Mouse (Mus musculus): ENCODE results near the gene Nxf3.
"Not testable (repeated sequence)": the region's sequence is repeated elsewhere in the genome, so short reads cannot be mapped to it uniquely, and the experiment has no call there.

The Nxf3 gene

GRCm38 (mm10) chrX:136085155-136085554 lies at the start of gene Nxf3:
Gene Nxf3, minus strand, starts transcription at chrX:136085255.
- DNase-seq (ENCODE audit: low read depth in 2 of 2, low spot score in 2 of 2) = no peak

DNA sequence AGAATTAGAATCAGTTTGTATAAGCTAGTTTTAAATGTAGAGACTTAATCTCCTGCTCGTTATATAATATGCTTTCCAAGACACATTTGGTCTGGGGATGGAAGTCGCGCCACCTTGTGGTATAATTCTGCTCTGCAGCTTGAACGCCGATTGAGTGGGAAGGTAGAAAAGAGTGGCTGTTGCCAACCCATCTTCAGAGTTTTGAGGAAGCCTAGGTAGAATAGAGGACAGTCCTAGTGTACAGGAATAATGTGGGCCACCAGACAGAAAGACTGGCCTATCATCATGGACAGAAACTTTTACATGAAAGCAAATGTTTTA lies 42.6 kb upstream of the Nxf3 start:
- DNase-seq (ENCODE audit: low read depth in 2 of 2, low spot score in 2 of 2) = no peak

- no peak for DNase-seq (ENCODE audit: low read depth in 2 of 2, low spot score in 2 of 2)
Measured at GRCm38 (mm10) chrX:136127038-136127743, 42.1 kb upstream of the Nxf3 start.

DNA sequence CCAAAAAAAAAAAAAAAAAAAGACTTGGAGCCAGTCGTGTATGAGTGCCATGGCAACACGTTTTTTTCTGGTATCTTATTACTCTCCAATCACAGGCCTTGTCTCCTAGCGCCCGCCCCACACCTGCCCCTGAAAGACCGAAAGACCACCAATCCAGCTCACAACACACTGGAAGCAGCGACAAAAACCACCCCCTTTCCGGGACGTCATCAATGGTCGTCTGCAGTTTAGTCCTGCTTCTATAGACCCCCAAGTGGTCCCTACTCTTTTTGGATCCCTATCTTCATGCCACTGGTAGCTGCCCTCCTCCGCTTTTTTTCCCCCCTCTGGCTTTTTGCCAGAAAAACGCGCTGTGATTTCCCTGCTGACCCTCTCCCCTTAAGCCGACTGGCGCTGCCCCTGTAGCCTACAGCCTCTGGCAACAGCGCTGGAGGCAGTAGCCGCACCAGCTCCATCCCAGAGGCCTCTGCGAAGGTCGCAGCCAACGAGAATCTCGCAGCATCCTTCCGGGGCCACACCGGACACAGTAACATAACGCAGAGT lies 30.4 kb upstream of the Nxf3 start:
- no peak for DNase-seq (ENCODE audit: low read depth in 2 of 2, low spot score in 2 of 2)

DNA sequence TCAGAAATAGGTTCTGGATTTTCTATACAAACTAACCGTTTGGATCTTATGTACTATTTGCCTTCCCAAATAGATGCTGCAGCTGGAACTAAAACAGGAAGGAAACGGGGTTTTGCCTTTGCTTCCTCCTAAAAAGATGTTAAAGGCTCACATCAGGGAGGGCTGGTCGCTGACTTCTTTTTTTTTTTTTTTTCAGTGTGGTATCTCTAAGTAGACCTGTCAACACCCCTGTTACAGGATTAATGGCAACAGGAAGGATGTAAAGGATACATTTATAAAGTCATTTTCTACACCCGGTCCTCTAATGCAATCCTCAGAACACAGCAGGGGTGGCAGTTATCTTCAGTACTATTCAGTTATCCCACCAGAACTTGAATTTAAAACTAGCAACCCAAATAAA lies 30.0 kb upstream of the Nxf3 start:
- DNase-seq (ENCODE audit: low read depth in 2 of 2, low spot score in 2 of 2) = no peak

DNA sequence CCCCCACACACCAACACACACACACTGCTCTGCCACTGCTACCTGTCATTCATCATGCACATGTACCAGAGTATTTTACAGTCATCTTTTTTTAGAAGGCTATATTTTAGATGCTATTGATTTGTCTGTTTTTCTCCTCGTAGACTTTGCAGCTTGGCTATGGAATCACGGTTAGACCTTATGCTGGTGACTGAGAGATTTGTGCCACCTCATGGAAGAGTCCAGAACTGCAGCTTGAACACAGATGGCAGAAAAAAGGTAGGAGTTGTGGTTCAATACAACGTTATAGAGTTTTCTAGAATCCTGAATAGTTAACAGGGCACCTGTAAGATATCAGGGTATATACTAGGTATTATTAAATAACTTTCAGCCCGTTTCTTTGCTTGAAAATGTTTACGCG lies 22.9 kb upstream of the Nxf3 start:
- DNase-seq (ENCODE audit: low read depth in 2 of 2, low spot score in 2 of 2) = no peak

- DNase-seq (ENCODE audit: low read depth in 2 of 2, low spot score in 2 of 2) = no peak
Measured at GRCm38 (mm10) chrX:136104724-136105088, 19.7 kb upstream of the Nxf3 start.

DNA sequence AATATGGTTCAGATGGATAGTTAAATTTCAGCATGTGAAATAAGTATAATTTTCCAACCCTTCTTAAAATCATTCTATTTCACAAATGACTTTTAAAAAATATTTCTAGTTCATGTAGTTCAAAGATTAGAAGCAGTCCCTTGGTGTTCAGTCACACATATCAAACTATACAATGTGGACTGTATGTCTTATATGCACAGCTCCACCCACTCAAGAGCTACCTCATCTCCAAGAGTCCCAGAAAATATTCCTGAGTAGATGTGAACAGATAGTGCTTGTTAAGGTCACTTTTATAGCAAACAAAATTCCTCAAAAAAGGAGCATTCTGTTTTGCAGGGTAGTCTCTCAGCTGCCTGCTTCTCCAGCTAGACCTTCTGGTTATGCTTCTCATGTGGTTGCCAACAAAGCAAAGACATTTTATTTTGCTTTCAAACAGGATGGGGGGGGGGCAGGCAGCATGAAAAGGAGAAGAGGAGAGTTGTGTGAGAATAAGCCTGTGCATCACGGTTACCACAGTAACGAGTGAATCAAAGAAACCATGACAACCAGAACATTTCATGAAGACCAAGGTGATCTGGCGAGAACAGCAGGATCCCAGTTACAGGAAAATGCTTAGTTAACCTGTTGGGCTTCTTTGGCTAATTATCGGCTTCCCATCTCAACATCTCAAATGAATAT lies 19.1 kb upstream of the Nxf3 start:
- DNase-seq (ENCODE audit: low read depth in 2 of 2, low spot score in 2 of 2) = no peak

DNA sequence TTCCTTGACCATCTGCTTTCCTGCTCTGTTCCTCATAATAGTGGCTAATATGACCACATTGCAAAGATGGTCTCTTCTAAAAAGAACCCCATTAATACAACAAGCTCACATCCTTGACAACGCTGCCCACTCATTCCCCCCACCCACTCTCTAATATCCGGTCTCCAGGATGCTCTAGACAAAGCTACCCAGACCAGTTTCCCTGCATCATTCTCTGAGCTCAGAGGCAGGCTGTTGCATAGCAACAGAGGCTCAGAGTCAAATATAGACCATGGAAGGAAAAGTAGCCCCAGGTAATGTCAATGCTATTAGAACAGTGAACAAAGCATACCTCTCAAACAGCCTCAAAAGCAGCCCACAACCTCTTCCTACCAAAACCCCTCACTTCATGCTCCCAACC lies 9.4 kb upstream of the Nxf3 start:
- no peak for DNase-seq (ENCODE audit: low read depth in 2 of 2, low spot score in 2 of 2)

- DNase-seq (ENCODE audit: low read depth in 2 of 2, low spot score in 2 of 2) = no peak
Measured at GRCm38 (mm10) chrX:136092497-136093279, 7.6 kb upstream of the Nxf3 start.

DNA sequence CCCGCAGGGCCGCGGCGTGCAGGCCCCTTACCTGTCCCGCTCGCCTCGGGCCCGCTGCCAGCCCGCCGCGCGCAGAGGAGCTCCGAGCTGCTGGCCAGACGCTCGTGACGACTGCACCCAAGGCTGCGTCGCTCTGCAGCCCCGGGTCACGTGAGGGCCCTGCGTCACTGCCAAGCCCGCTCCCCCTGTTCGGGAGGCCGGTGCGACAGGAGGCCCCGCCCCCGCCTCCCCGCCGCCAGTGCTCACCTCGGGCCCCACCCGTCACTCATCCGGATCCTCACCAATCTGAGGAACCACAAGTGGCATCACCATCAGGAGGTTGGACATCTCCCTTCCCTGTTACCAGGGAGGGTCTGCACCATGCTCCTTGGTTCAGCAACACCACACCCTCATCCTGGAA lies 17.0 kb downstream of the Nxf3 start, which contains the start of gene Bex2:
TSS of gene Bex2 (minus strand) at position 217 of the 400 bp plus-strand sequence.
- not testable (repeated sequence) for DNase-seq (ENCODE audit: low read depth in 2 of 2, low spot score in 2 of 2)

DNA sequence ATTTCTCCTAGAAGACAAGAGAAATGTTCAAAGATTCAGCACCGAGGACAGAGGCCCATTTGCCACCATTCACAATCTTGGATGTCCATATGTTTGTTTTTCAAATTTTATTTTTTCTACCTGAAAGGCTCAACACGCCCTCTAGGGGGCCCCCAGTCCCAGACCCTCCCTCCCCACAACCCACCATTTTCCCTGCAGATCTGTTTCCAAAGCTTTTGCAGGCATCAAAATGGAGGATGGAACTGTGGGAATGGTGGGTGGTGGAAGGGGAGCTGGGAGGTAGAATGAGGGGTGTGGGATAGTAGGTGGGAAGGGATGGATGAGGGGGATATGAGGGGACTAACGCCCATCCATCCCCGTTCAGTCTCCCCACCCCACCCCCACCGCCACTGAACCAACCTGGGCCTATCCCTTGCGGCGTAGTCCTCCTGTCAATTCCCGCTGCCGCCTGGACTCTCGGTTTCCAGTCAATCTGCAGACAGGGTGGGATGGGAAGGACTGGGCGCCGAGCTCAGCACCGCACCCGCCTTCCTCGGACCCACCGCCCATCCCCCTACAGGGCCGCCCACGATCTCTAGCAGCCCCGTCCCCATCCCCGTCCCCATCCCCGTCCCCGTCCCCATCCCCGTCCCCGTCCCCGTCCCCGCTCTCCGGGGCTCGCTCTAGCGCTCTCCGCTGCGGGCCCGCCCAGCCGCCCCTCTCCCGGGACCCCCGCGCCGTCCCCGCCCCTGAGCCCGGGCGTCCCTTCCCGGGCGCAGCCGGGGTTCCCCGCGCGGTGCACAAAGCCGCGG lies 17.7 kb downstream of the Nxf3 start:
- not testable (repeated sequence) for DNase-seq (ENCODE audit: low read depth in 2 of 2, low spot score in 2 of 2)

DNA sequence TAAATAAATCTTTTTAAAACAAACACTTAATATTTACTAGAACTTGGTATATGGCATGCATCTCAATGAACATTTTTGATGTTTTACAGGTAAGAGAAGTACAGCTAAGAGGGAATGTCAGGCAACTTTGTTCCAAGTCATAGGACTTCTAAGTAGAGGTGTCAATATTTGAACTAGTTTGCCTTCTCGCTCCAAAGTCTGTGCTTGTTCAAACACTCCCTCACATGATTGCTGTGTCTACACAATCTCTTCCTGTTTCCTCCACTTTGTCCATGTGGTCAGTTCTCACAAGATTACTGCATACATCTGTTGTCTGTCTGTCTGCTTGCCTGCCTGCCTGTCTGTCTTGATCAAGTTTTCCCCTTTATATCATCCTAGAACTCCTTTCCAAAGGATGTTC lies 24.4 kb downstream of the Nxf3 start:
- no peak for DNase-seq (ENCODE audit: low read depth in 2 of 2, low spot score in 2 of 2)

DNA sequence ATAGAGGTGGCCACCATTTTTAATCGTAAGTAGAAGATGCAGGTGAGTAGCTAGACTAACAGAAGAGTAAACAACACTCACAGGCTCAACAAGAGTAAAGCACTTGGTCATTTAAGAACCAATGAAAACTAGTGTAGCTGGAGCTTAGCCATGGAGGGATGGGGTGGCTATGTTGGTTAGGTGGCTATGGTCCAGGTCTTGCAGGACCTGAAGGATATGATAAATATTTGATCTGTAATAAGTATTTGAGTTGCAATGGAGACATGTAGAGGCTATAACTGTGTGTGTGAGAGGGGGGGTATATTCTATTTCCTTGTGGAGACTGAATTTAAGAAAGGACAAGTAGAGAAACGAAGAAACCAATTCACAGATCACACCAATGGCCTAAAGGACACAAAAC lies 33.8 kb downstream of the Nxf3 start:
- DNase-seq (ENCODE audit: low read depth in 2 of 2, low spot score in 2 of 2) = no peak

- DNase-seq (ENCODE audit: low read depth in 2 of 2, low spot score in 2 of 2) = peak; percentile 2 to 11
Measured at GRCm38 (mm10) chrX:136047528-136047927, 37.5 kb downstream of the Nxf3 start.

- DNase-seq (ENCODE audit: low read depth in 2 of 2, low spot score in 2 of 2) = no peak
Measured at GRCm38 (mm10) chrX:136043726-136044125, 41.3 kb downstream of the Nxf3 start.

- DNase-seq (ENCODE audit: low read depth in 2 of 2, low spot score in 2 of 2) = not testable (repeated sequence)
Measured at GRCm38 (mm10) chrX:136032799-136033763, 52.0 kb downstream of the Nxf3 start, which contains the start of gene Arxes1. Gene Arxes1, plus strand, starts transcription at chrX:136033367.

DNA sequence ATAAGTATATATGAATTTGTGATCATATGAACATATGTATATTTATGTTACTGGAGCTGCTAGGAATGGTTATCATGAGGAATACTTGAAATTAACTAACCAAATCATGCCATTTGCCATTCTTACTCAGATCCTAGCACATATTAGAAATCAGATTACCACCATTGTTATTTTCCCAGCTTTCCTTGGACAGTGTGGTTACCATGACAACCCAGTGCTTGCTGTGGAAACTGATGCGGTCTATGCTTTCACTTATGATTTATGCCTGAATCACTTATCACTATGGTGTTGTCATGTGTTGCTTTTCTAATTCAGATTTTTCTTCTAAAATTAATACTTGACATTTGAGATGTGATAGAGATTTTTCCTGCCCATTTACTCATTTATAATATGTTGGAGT lies 54.7 kb downstream of the Nxf3 start:
- no peak for DNase-seq (ENCODE audit: low read depth in 2 of 2, low spot score in 2 of 2)

All from CD8-positive naive resting alpha-beta T cell, adult 2 months (primary cell).